Mouse (Mus musculus): ENCODE results near the gene Smurf1.

DNA sequence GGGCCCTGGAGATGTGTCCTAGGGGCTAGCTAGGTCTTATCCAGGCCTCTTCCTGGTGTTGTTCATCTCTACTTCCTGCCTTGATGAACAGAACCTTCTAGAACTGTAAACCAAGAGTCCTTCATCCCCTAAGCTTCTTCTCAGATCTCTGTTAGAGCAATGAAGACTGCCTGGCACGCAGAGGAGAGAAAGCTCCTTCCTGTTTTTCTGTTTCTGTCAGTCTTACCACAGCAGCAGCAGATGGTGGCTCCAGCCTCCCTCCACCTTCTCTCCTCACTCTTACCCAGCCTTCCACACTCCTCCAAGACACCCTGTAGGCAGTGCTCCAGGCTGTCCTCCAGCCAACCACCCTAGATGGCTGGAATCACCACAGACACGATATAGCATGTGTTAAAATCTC, 28.3 kb downstream of the Smurf1 start:
- TF ChIP-seq CTCF (IDR thresholded peaks at IDR 0.05; ENCODE audit: low read depth) = no peak
- no peak for TF ChIP-seq EP300 (IDR thresholded peaks at IDR 0.05; ENCODE audit: low read depth)
